Mouse (Mus musculus): ENCODE data around the gene Gal3st1.
A peak's percentile ranks its signal among the peaks of the same experiment; 100 is the strongest.
"Not testable (repeated sequence)": the region's sequence is repeated elsewhere in the genome, so short reads cannot be mapped to it uniquely, and the experiment has no call there.

Gal3st1 gene

DNA sequence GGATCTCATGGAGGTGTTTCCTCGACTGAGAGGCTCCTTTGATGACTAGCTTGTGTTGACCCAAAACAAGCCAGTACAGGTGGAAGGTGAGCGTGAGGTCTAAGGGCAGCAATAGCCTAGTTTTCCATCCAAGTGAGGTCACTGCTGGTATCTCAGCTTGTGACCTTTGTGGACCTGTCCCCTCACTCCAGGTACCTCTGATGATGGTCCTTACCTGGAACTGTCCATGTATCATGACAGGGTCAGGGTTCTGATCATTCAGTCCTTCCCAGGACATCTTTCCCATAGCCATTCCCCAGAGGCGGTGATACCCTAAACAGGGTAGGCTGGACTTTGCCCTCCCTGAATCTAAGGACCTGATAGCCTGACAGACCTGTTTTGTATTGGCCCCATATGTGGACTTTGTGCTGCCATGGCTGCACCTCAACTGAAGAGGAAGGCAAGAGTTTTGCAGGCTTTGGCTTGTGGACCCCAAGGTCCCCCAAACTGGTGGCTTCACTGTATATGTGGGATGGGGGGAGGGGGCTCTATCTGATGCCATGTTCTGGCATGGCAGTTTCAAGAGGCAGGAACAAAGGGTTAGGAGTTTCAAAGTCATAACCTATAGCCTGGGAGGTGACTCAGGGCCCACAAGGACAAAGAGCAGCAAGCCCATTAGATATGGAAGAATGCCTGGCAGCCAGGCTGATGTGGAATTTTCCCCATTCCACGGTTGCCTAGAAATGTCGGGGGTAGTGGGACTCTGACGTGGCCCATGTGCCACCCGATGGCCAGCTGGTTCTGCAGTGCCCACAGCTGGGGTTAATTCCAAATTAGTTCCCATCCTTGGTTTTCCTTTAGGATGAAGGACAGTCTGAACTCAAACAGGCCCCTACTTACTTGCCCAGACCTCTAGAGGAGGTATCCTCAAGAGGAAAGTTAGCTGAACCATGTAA, 894 bp upstream of the Gal3st1 start:
- DNase-seq (ENCODE audit: low read depth, low spot score), result no peak

- DNase-seq (ENCODE audit: low read depth, low spot score), result no peak
Observed at GRCm38 (mm10) chr11:3983863-3984745, 668 bp downstream of the Gal3st1 start.

- no peak for DNase-seq (ENCODE audit: low read depth, low spot score)
Observed at GRCm38 (mm10) chr11:3989748-3990147, 6.3 kb downstream of the Gal3st1 start.

DNA sequence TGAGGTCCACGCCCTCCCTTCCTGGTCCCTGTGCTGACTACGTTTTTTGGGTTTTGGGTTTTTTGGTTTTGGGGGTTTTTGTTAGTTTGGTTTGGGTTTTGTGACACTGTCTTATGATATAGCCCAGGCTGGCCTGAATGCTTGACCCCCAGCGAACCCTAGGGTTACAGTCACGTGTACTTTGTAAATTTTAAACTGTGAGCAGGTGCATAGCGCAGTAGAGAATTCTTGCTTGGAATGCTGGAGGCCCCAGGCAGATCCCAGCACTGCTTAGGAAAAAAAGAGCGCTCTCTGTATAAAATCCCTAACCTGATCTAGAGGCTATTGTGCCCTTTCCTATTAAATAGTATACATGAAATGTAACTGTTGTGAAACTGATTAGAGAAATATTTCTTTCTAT, 9.7 kb downstream of the Gal3st1 start:
- DNase-seq (ENCODE audit: low read depth, low spot score), result no peak

DNA sequence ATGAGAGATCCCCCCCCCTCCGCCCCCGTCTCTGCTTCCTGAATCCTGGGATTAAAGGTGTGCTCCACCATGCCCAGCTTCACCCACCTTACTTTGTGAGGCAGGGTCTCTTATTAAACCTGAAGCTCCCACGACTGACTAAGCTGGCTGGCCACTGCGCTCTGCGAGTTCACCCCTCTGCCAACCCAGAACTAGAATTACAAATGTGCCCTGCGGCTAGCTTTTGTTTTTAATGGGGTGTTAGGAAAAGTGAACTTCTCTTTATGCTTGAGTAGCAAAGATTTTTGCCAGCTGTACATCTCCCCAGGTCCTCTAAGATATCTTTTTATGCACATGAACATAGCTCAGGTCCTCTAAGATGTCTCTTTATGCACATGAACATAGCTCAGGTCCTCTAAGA, 10.5 kb downstream of the Gal3st1 start:
- no peak for DNase-seq (ENCODE audit: low read depth, low spot score)

DNA sequence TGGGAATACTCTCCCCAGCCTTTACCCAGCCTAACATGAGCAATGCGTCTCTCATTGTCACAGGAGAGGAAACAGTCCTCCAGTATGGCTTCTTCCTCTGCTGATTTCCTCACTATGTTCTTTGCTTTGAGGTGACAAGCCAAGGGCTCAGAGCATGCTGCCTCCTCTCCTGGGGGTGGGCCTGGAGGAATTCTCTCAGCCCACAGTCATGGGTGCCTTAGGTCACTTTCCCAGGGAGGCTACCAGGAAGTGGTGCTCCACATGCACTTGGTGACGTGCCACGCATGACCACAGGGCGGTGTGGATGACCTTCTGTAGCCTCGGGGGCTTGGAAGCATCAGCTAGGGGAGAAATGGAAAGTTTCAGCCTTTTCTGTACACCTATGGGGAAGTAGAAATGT, 12.1 kb downstream of the Gal3st1 start:
- DNase-seq (ENCODE audit: low read depth, low spot score), result no peak

DNA sequence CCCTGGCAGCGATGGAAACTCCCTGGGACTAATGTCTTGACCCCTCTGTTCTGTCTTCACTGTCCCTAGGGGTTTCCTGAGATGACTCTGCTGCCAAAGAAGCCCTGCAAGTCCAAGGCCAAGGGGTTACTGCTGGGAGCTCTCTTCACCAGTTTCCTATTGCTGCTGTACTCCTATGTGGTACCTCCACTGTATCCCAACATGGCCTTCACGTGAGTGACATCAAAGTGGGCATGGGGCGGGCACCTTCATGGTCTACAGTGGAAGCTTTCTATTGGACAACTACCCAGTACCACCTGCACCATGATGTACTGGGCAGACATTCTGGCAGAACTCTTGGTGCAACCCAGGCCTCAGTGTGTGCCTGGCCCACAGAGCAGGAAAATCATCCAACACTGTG, 13.4 kb downstream of the Gal3st1 start:
- no peak for DNase-seq (ENCODE audit: low read depth, low spot score)

DNA sequence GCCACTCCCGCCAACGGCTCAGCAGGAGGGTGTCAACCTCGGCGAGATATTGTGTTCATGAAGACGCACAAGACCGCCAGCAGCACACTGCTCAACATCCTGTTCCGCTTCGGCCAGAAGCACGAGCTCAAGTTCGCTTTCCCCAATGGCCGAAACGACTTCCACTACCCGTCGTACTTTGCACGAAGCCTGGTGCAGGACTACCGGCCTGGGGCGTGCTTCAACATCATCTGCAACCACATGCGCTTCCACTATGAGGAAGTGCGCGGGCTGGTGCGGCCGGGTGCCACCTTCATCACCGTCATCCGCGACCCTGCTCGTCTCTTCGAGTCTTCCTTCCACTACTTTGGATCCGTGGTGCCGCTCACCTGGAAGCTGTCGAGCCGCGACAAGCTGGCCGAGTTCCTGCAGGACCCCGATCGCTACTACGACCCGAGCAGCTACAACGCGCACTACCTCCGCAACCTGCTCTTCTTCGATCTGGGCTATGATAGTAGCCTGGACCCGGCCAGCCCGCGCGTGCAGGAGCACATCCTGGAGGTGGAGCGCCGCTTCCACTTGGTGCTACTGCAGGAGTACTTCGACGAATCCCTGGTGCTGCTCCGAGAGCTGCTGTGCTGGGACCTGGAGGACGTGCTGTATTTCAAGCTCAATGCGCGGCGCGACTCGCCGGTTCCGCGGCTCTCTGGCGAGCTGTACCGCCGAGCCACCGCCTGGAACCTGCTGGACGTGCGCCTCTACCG, 14.7 kb downstream of the Gal3st1 start:
- DNase-seq (ENCODE audit: low read depth, low spot score), result no peak

- DNase-seq (ENCODE audit: low read depth, low spot score), result no peak
Observed at GRCm38 (mm10) chr11:3999547-3999946, 16.1 kb downstream of the Gal3st1 start.

DNA sequence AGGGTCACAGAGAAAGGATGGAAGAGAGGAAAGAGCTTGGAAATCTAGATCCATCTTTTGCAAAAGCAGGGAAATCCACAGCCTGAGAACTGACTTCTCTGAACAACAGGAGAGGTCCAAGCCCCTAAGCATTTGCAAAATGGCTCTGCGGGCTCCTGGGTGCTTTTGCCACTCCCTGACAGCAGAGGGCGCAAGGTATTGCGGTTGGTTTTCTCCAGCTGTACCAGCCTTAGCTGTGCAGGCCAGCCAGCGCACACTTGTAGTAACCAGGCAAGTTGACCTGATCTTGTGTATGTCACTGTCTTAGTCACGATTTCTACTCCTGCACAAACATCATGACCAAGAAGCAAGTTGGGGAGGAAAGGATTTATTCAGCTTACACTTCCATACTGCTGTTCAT, 18.2 kb downstream of the Gal3st1 start:
- DNase-seq (ENCODE audit: low read depth, low spot score), result peak; percentile 44

GRCm38 (mm10) chr11:4005220-4005805, 21.9 kb downstream of the Gal3st1 start:
- DNase-seq (ENCODE audit: low read depth, low spot score), result no peak

GRCm38 (mm10) chr11:4006462-4006861, 23.0 kb downstream of the Gal3st1 start:
- no peak for DNase-seq (ENCODE audit: low read depth, low spot score)

- no peak for DNase-seq (ENCODE audit: low read depth, low spot score)
Observed at GRCm38 (mm10) chr11:4012616-4013015, 29.2 kb downstream of the Gal3st1 start.

- not testable (repeated sequence) for DNase-seq (ENCODE audit: low read depth, low spot score)
Observed at GRCm38 (mm10) chr11:4015796-4016195, 32.4 kb downstream of the Gal3st1 start.

- DNase-seq (ENCODE audit: low read depth, low spot score), result not testable (repeated sequence)
Observed at GRCm38 (mm10) chr11:4022111-4022510, 38.7 kb downstream of the Gal3st1 start.

GRCm38 (mm10) chr11:4023321-4023720, 39.9 kb downstream of the Gal3st1 start:
- DNase-seq (ENCODE audit: low read depth, low spot score), result no peak

DNA sequence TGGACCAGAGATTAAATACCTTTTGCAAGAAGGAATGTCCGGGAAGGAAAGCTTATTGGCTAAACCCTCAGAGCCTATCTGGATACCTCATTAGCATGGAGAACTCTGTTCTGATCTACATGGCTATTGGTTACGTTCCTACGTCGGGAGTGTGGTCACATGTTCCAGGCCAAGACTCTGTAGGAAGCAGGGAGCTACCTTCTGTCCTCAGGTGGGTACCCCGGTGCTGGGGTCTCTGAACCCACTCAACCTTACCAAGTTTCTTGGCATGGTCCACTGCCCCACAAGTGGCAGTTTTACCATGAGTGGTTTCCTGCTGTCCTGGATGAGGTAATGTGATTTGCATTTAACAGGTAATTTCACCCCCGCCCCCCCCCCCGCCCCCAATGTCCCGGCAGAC, 43.6 kb downstream of the Gal3st1 start:
- DNase-seq (ENCODE audit: low read depth, low spot score), result no peak

DNA sequence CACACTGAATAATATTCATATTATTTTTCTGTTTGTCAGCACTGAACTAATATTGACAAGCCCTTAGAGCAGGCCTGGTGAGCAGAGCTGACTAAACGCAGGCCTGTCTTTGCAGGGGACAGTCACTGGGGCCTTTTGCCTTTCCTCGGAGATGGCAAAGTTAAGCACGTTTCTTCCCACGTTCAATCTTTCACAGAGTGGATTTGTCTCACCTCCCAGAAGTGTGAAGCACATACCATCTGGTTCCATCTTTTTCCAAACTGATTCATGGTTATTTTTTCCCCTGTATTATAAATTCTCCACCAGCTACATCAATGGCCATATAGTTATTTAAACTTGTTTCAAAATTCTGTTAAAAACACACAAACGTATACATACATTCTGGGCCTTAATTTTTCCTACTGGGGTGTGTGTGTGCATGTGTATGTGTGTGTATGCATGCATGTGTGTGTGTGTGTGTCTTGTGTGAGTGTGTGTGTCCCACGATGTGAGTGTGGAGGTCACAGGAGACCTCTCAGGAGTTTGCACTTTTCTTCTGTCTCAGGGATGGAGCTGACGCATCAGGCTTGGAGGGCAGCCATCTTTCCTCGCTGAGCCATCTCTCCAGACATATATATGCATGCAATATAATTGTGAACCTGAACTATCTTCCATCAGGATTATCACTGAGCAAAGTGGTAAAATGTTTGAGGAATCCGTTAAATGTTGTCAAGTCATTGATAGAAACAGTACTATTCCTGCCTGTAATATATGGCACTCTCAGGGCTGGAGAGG, 44.3 kb downstream of the Gal3st1 start:
- no peak for DNase-seq (ENCODE audit: low read depth, low spot score)

DNA sequence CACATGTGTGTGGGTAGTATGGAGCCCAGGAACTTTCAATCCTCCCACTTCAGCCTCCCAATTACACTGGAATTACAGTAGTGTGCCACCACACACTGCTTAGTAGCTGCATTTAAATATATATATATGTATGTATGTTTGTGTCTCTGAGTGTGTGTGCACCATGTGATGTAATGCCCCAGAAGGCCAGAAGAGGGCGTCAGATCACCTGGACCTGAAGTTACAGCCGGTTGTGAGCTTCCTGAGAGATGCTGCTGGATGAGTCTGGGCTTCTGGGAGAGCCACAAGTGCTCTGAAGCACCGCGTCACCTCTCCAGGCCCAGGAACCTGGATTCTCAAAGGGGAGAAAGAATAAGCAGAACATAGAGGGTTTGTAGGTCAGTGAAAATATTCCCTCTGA, 45.9 kb downstream of the Gal3st1 start:
- no peak for DNase-seq (ENCODE audit: low read depth, low spot score)

DNA sequence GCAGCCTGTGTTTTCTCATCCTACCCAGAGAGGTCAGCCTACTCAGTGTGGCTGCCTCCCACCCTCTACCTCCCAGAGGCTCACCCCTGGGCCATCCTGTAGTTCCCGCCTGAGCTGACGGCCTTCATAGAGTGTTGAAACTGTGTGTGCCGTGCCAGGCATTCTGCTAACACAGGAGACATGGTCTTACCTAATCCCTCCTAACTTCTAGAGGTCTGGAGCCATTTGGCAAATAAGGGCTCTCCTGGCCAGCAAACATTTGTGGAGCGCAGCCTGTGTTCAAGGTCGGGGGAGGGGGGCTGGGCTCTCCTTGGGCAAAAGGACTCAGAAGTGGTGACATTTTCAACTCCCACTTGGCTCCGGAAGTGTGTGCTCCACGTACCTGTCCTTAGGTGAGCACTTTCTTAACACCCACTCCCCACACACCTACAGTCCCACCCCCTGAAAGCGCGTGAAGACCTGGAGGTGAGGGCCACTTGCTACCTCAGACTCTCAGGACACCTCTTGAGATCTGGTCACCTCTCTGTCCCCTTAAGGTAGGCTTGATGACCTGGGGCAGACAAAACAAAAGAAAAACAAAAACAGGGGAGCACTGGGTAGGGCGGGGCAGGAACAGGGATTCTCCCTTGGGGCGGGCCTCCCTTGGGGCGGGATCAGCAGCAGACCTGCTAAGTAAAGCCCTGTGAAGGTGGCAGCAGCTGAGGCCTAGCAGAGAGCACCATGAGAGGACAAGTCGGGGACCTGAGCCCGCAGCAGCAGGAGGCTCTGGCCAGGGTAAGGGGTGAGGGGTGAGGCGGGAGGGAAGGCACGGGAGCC, 47.9 kb downstream of the Gal3st1 start, which contains the start of gene Sec14l4:
Gene Sec14l4, plus strand, starts transcription at position 337 of the 816 bp plus-strand sequence.
- DNase-seq (ENCODE audit: low read depth, low spot score), result no peak
